Comparison of ENCODE assay signal across 8 mouse cellular contexts in the genomic region with DNA sequence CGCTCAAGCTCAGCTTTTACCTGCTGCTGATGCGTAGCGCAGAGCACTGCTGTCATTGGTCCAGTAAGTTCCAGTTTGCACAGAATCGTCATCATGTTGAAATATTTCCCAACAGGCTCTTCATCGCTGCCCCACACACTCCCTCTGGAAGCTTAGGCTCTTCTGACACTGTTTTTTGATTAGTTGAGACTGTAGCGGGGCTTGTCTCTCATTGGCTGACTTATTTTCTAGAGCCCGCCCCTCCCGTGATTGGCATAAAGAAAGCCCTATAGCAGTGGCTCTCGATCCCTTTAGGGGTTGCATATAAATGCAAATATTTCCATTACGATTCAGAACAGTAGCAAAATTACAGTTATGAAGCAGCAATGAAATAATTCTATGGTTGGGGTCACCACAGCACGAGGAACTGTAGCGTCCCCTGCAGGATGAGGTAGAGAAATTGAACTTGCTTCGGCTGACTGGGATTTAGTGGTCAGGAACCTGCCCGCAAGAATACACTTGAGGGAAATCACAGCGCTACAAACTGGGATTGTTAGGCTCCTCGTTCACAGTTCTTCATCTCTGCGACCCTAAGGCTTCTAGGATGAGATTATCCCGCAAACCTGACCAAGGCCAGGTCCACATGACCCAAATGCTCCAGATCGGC. TPM values are rescaled to one million over a fixed set of nuclear protein-coding genes. Genes with fewer than 3 reads are reported as not detected.
A peak's percentile ranks its signal among the peaks of the same experiment; 100 is the strongest.
DNase-seq lines count a peak whose midpoint lies in the region; ATAC-seq lines count a peak whose summit lies in the region.

No protein-coding gene starts in this region.

- H3K9me3 ChIP-seq in heart, embryonic 13.5 days, result no peaks in the 10 kb centered on the region

- H3K4me3 ChIP-seq in heart, embryonic 13.5 days, result peak overlapping the region; percentile 36

- H3K27ac ChIP-seq in heart, embryonic 13.5 days (replicated peaks), result no peak overlapping the region

- DNase-seq in heart, adult 9 months (ENCODE audit: low spot score in 2 of 2), result no peak
- peak; percentile 39 to 51 for DNase-seq in heart, postnatal 10 days
- DNase-seq in left cerebral cortex, adult 18-20 months (ENCODE audit: low spot score in 2 of 2), result peak; percentile 77 to 83
- peak; percentile 70 for DNase-seq in lung, postnatal 10 days
- peak; percentile 81 to 87 for DNase-seq in right cerebral cortex, postnatal 10 days (ENCODE audit: low spot score in 2 of 2)
- no peak for DNase-seq in testis, postnatal 14 days (ENCODE audit: low spot score)

- 38% methylated on average over 19 of the region's 19 CpGs for WGBS in heart, embryonic 13.5 days

- intact Hi-C loops in heart, postnatal 10 days (cut with DNase I), result loop anchor here (5.0 kb wide), 1 partner anchor 36 kb away; no protein-coding TSS in a partner anchor

- peaks cover 14% of the 10 kb centered on the region for H3K4me1 ChIP-seq in heart, embryonic 13.5 days

- peaks cover 56% of the 10 kb centered on the region for H3K27me3 ChIP-seq in heart, embryonic 13.5 days (replicated peaks)

- ATAC-seq in heart, embryonic 13.5 days (ENCODE audit: extremely low read depth, insufficient number of reproducible peaks, low FRiP score, low TSS enrichment), result no peak
- ATAC-seq in common myeloid progenitor, adult 5-6 weeks (replicated peaks; ENCODE audit: low read depth, poor library complexity, severe bottlenecking), result 0 out of 2 replicates have a peak, but pooled peaks have one; percentile 17

- no peaks in the 10 kb centered on the region for H3K36me3 ChIP-seq in heart, embryonic 13.5 days

- H3K9ac ChIP-seq in heart, embryonic 13.5 days, result peak overlapping the region; percentile 20; the same call in 1 of the 2 replicates

- peak overlapping the region; percentile 47 for H3K4me2 ChIP-seq in heart, embryonic 13.5 days

RNA-seq across cellular contexts. Expression of gene St6galnac4, which starts 5.3 kb away (rescaled TPM):
- polyA plus RNA-seq in heart, embryonic 13.5 days (2015; fragmentation: Nextera tagmentation; extraction: Ambion mirVana), result 37.6 and 38.7 TPM in 2 replicates
- total RNA-seq in common myeloid progenitor, adult 5-6 weeks (2017), result 25.7 and 28.8 TPM in 2 replicates
- 10 to 100 TPM; 29.3 to 31.8 TPM for total RNA-seq in heart, postnatal 10 days (2021)
- 10 to 100 TPM; 40.6 TPM for total RNA-seq in left cerebral cortex, adult 18-20 months (2021)

RNA-seq across cellular contexts. Expression of gene 9430097D07Rik, which starts 6.1 kb away (rescaled TPM):
- polyA plus RNA-seq in heart, embryonic 13.5 days (2015; fragmentation: Nextera tagmentation; extraction: Ambion mirVana), result 0.21 TPM in 1 of 2 replicates, not detected in the other
- not detected in 2 replicates for total RNA-seq in common myeloid progenitor, adult 5-6 weeks (2017)
- total RNA-seq in heart, postnatal 10 days (2021), result not detected
- under 1 TPM; 0.79 to 0.82 TPM for total RNA-seq in left cerebral cortex, adult 18-20 months (2021)

RNA-seq across cellular contexts. Expression of gene Pip5kl1, which starts 7.0 kb away (rescaled TPM):
- 0.36 TPM in 1 of 2 replicates, not detected in the other for polyA plus RNA-seq in heart, embryonic 13.5 days (2015; fragmentation: Nextera tagmentation; extraction: Ambion mirVana)
- total RNA-seq in common myeloid progenitor, adult 5-6 weeks (2017), result not detected in 2 replicates
- total RNA-seq in heart, postnatal 10 days (2021), result not detected
- 10 to 100 TPM in 1 of 2 experiments, 1 to 10 TPM in 1; 8.6 to 10.3 TPM for total RNA-seq in left cerebral cortex, adult 18-20 months (2021)

RNA-seq across cellular contexts. Expression of gene Dpm2, which starts 10.9 kb away (rescaled TPM):
- 72.9 and 81.4 TPM in 2 replicates for polyA plus RNA-seq in heart, embryonic 13.5 days (2015; fragmentation: Nextera tagmentation; extraction: Ambion mirVana)
- total RNA-seq in common myeloid progenitor, adult 5-6 weeks (2017), result 37.1 and 40.5 TPM in 2 replicates
- total RNA-seq in heart, postnatal 10 days (2021), result 10 to 100 TPM; 31.2 to 32.6 TPM
- total RNA-seq in left cerebral cortex, adult 18-20 months (2021), result 10 to 100 TPM; 71.4 to 77.1 TPM

RNA-seq across cellular contexts. Expression of gene St6galnac6, which starts 17.9 kb away (rescaled TPM):
- polyA plus RNA-seq in heart, embryonic 13.5 days (2015; fragmentation: Nextera tagmentation; extraction: Ambion mirVana), result 24.8 and 29.1 TPM in 2 replicates
- total RNA-seq in common myeloid progenitor, adult 5-6 weeks (2017), result 12.7 and 22.9 TPM in 2 replicates
- total RNA-seq in heart, postnatal 10 days (2021), result 100 to 1,000 TPM in 1 of 2 experiments, 10 to 100 TPM in 1; 87.9 to 103 TPM
- 100 to 1,000 TPM; 113 to 130 TPM for total RNA-seq in left cerebral cortex, adult 18-20 months (2021)

Comparison
In these comparisons a context has a peak if more than half of its experiments do, and no peak if none do; other contexts are left out.
1. DNase-seq: peak in heart, postnatal 10 days (2 of 2), left cerebral cortex, adult 18-20 months (2 of 2), lung, postnatal 10 days (single experiment) and right cerebral cortex, postnatal 10 days (2 of 2); none in heart, adult 9 months (0 of 2) and testis, postnatal 14 days (single experiment).